Mouse (Mus musculus) hindbrain, embryonic 11.5 days (tissue): ENCODE results near the gene Ccser2. TPM values are rescaled to one million over a fixed set of nuclear protein-coding genes. Genes with fewer than 3 reads are reported as not detected.

Experiments used
- ATAC-seq: fragments of 200-750 bp; cut with Nextera tagmentation; 2 replicates; pipeline ENCODE4 v1.8.0; 2017; ENCODE audit warnings: mild to moderate bottlenecking, moderate TSS enrichment, moderate library complexity; ENCODE audit not compliant: low FRiP score
- DNase-seq: peaks from one replicate; pipeline ENCODE4 v3.0.0-alpha.2; 2015; ENCODE audit warnings: low spot score
- H3K27ac ChIP-seq: fragments of 300-500 bp; sonication (generic); 2 replicates; pipeline ENCODE4 v1.5.1; 2014; ENCODE audit warnings: mild to moderate bottlenecking, low read depth, low read length
- H3K27me3 ChIP-seq: fragments of 300-500 bp; sonication (generic); 2 replicates; pipeline ENCODE4 v1.6.1; 2014; ENCODE audit warnings: mild to moderate bottlenecking, low read length, moderate library complexity, mixed read lengths; ENCODE audit not compliant: control insufficient read depth, insufficient read depth
- H3K36me3 ChIP-seq: fragments of 300-500 bp; sonication (generic); 2 replicates; pipeline ENCODE4 v1.6.1; 2014; ENCODE audit warnings: mild to moderate bottlenecking, low read length, moderate library complexity, mixed read lengths; ENCODE audit not compliant: control insufficient read depth, insufficient read depth
- H3K4me1 ChIP-seq: fragments of 300-500 bp; sonication (generic); replicated peaks from 2 replicates; pipeline ENCODE4 v1.6.1; 2014; ENCODE audit warnings: low read length, mixed read lengths; ENCODE audit not compliant: control insufficient read depth, insufficient read depth
- H3K4me2 ChIP-seq: fragments of 300-500 bp; sonication (generic); replicated peaks from 2 replicates; pipeline ENCODE4 v1.6.1; 2014; ENCODE audit warnings: mild to moderate bottlenecking, low read depth, low read length
- H3K4me3 ChIP-seq: fragments of 300-500 bp; sonication (generic); 2 replicates; pipeline ENCODE4 v1.5.1; 2014; ENCODE audit warnings: low read depth, low read length
- H3K9ac ChIP-seq: fragments of 300-500 bp; sonication (generic); 2 replicates; pipeline ENCODE4 v1.6.1; 2014; ENCODE audit warnings: low read depth, low read length
- H3K9me3 ChIP-seq: fragments of 300-500 bp; sonication (generic); 2 replicates; pipeline ENCODE4 v1.6.1; 2016; ENCODE audit warnings: low read length; ENCODE audit not compliant: control insufficient read depth
- WGBS: fragments of 180-500 bp; shearing (Covaris S2); extraction: QIAGEN DNeasy Blood & Tissue Kit; methylation state at CpG from one replicate; pipeline ENCODE4 v1.1.7; 2014; 5-methylcytosine and 5-hydroxymethylcytosine counted together
- polyA plus RNA-seq: library from polyadenylated mRNA; unstranded; fragments of >200 nt; fragmentation: Nextera tagmentation; extraction: Ambion mirVana; gene quantifications from 2 replicates; pipeline ENCODE4 v1.2.1, GENCODE M21; 2014

Ccser2 gene
- polyA plus RNA-seq, 1 experiment from 2014 or later, result 50.2 TPM

GRCm38 (mm10) chr14:36957261-36957660, 11.3 kb downstream of the Ccser2 start:
- DNase-seq (no peak), ATAC-seq (no peak)
- Histone ChIP-seq H3K36me3 (no peaks in the 10 kb centered on the region), H3K27ac (no peak overlapping the region), H3K27me3 (no peaks in the 10 kb centered on the region), H3K4me1 (no peaks in the 10 kb centered on the region), H3K9ac (no peak overlapping the region), H3K9me3 (no peaks in the 10 kb centered on the region), H3K4me3 (no peak overlapping the region), H3K4me2 (no peak overlapping the region)
- 82% methylated on average over 6 of the region's 6 CpGs for WGBS

- H3K9ac ChIP-seq, result no peak overlapping the region
- H3K9me3 ChIP-seq, result no peaks in the 10 kb centered on the region
- no peaks in the 10 kb centered on the region for H3K4me1 ChIP-seq
- no peak overlapping the region for H3K4me3 ChIP-seq
- H3K4me2 ChIP-seq, result no peak overlapping the region
- H3K27me3 ChIP-seq, result no peaks in the 10 kb centered on the region
- ATAC-seq (no peak), DNase-seq (no peak)
- H3K36me3 ChIP-seq, result no peaks in the 10 kb centered on the region
- WGBS, result 50% methylated on average over 5 of the region's 5 CpGs
- H3K27ac ChIP-seq, result no peak overlapping the region
Observed at GRCm38 (mm10) chr14:36956717-36957116, 11.9 kb downstream of the Ccser2 start.

- no peaks in the 10 kb centered on the region for H3K9me3 ChIP-seq
- no peak overlapping the region for H3K9ac ChIP-seq
- DNase-seq (no peak), ATAC-seq (no peak)
- no peak overlapping the region for H3K4me2 ChIP-seq
- no peaks in the 10 kb centered on the region for H3K36me3 ChIP-seq
- H3K27ac ChIP-seq, result no peak overlapping the region
- H3K4me1 ChIP-seq, result no peaks in the 10 kb centered on the region
- 92% methylated on average over 10 of the region's 10 CpGs for WGBS
- H3K27me3 ChIP-seq, result no peaks in the 10 kb centered on the region
- H3K4me3 ChIP-seq, result no peak overlapping the region
Observed at GRCm38 (mm10) chr14:36952687-36953426, 15.7 kb downstream of the Ccser2 start.

GRCm38 (mm10) chr14:36952142-36952541, 16.4 kb downstream of the Ccser2 start:
- 44% methylated on average over 2 of the region's 2 CpGs for WGBS
- H3K27ac ChIP-seq, result no peak overlapping the region
- no peaks in the 10 kb centered on the region for H3K9me3 ChIP-seq
- H3K4me1 ChIP-seq, result no peaks in the 10 kb centered on the region
- H3K4me3 ChIP-seq, result no peak overlapping the region
- peak; percentile 58 for DNase-seq
- ATAC-seq, result peak; percentile 14; the same call in 1 of the 2 replicates
- H3K36me3 ChIP-seq, result no peaks in the 10 kb centered on the region
- H3K4me2 ChIP-seq, result no peak overlapping the region
- H3K9ac ChIP-seq, result no peak overlapping the region
- no peaks in the 10 kb centered on the region for H3K27me3 ChIP-seq

- ATAC-seq (no peak), DNase-seq (no peak)
- Histone ChIP-seq H3K9me3 (no peaks in the 10 kb centered on the region), H3K27ac (no peak overlapping the region), H3K36me3 (no peaks in the 10 kb centered on the region), H3K4me3 (no peak overlapping the region), H3K4me2 (no peak overlapping the region), H3K27me3 (no peaks in the 10 kb centered on the region), H3K9ac (no peak overlapping the region), H3K4me1 (no peaks in the 10 kb centered on the region)
- WGBS, result 68% methylated on average over 5 of the region's 5 CpGs
Observed at GRCm38 (mm10) chr14:36942716-36943115, 25.9 kb downstream of the Ccser2 start.

GRCm38 (mm10) chr14:36937941-36938340, 30.6 kb downstream of the Ccser2 start:
- no peak overlapping the region for H3K27ac ChIP-seq
- no peak overlapping the region for H3K9ac ChIP-seq
- no peak for DNase-seq
- no peak overlapping the region for H3K4me2 ChIP-seq
- no peaks in the 10 kb centered on the region for H3K9me3 ChIP-seq
- no peaks in the 10 kb centered on the region for H3K4me1 ChIP-seq
- no peak for ATAC-seq
- no peaks in the 10 kb centered on the region for H3K27me3 ChIP-seq
- no peaks in the 10 kb centered on the region for H3K36me3 ChIP-seq
- 58% methylated on average over 2 of the region's 2 CpGs for WGBS
- H3K4me3 ChIP-seq, result no peak overlapping the region

GRCm38 (mm10) chr14:36937080-36937878, 31.3 kb downstream of the Ccser2 start:
- no peaks in the 10 kb centered on the region for H3K27me3 ChIP-seq
- DNase-seq, result peak; percentile 75

DNA sequence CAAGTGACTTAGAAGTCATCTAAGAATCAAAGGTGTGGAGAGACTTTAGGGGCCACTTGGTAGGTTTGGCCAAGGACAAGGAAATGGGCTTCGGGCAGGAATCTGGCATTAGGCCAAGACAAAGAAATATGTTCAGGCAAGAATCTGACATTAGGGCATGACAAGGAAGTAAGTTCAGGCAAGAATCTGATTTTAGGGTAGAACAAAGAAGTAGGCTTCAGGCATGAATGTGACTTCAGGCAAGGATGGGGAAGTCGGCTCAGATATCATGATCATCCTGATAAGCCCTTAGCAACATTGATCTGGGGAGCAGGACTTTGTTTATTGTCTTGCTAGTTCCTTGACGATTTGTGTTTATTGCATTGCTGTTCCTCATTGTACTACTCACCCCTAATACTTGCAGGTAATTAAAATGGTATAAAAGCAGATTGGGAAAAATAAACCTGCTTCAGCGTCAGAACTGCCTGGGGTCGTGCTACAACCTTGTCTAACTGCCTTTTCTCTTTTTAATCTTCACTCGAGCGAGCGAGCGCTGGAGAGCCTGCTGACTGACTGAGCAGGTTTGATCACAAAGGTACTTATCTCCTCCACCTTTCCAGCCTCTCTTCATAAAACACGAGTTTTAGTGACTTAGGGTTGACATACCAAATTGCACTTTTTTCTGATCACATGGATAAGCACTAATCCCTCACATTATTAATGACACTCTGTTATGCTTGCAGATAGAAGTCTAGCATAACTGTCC, 35.8 kb downstream of the Ccser2 start:
- no peaks in the 10 kb centered on the region for H3K36me3 ChIP-seq
- H3K9me3 ChIP-seq, result no peaks in the 10 kb centered on the region
- H3K4me1 ChIP-seq, result no peaks in the 10 kb centered on the region
- no peaks in the 10 kb centered on the region for H3K27me3 ChIP-seq
- no peak overlapping the region for H3K4me2 ChIP-seq
- 79% methylated on average over 10 of the region's 10 CpGs for WGBS
- ATAC-seq (no peak), DNase-seq (no peak)
- H3K27ac ChIP-seq, result no peak overlapping the region
- no peak overlapping the region for H3K9ac ChIP-seq
- H3K4me3 ChIP-seq, result no peak overlapping the region

More at GRCm38 (mm10) chr14:36937080-36937878, 31.3 kb downstream of the Ccser2 start:
- 76% methylated on average over 7 of the region's 7 CpGs for WGBS
- Histone ChIP-seq H3K4me1 (no peaks in the 10 kb centered on the region), H3K4me2 (no peak overlapping the region), H3K36me3 (no peaks in the 10 kb centered on the region), H3K9me3 (no peaks in the 10 kb centered on the region), H3K27ac (no peak overlapping the region), H3K9ac (no peak overlapping the region), H3K4me3 (no peak overlapping the region)
- ATAC-seq, result no peak
